Mouse (Mus musculus) splenic B cell, adult 2 months (primary cell): Measurements from ENCODE around the gene Abcc6.
"Not testable (repeated sequence)": the region's sequence is repeated elsewhere in the genome, so short reads cannot be mapped to it uniquely, and the experiment has no call there.

Experiments used
- DNase-seq: peaks from one replicate; pipeline ENCODE4 v3.0.0-alpha.2; 2011; ENCODE audit warnings: low read depth, low spot score
- H3K27me3 ChIP-seq: 2 replicates; pipeline ENCODE4 v1.6.1; 2012; ENCODE audit warnings: mild to moderate bottlenecking, low read length, moderate library complexity, mixed read lengths; ENCODE audit not compliant: control insufficient read depth, poor library complexity, insufficient read depth, severe bottlenecking
- H3K36me3 ChIP-seq: 2 replicates; pipeline ENCODE4 v1.6.1; 2012; ENCODE audit warnings: mild to moderate bottlenecking, low read length, moderate library complexity, mixed read lengths; ENCODE audit not compliant: control insufficient read depth, poor library complexity, insufficient read depth, severe bottlenecking

Gene Abcc6

GRCm38 (mm10) chr7:46002748-46003147 is 27.4 kb downstream of the Abcc6 start:
- Histone ChIP-seq H3K27me3 (no peaks in the 10 kb centered on the region), H3K36me3 (no peaks in the 10 kb centered on the region)
- DNase-seq = peak; percentile 18

DNA sequence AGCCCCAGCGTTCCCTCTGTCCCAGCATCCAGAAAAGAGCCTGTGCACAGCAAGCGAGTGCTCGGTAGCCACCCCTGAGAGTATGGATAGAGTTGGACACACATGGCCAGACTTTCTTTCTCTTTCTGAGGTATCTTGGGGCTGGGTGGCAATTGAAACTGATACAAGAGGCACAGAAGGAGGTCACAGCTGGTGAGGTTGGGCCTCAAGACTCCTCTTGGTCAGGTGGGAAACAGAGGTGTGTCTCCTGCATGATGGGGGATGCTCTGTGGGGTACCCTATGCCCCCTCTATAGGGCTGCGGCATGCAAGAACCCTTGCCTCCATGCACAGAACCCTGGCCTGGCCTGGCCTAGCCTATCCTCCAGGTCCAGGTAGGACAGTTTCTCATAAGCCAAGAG is 29.5 kb downstream of the Abcc6 start:
- H3K27me3 ChIP-seq = no peaks in the 10 kb centered on the region
- no peak for DNase-seq

DNA sequence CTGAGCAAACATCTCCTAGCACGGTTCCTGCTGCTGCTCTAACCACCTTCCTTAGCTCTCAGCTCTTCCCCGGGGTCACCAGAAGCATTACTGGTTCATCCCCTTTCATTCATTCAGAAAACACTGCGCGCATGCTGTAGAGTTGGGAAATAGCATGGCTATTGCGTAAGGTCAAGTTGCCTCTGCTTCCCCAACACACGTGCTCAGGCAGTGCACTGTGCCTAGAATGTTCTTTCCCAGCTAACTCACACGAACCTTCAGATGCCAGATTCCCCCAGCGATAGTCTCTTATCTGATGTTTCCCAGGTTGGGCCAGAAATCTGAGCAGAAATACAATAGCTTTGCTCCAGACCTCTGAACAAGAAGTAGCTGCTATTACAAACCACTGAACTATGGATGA is 37.6 kb downstream of the Abcc6 start:
- no peaks in the 10 kb centered on the region for H3K36me3 ChIP-seq
- H3K27me3 ChIP-seq = no peaks in the 10 kb centered on the region
- DNase-seq = no peak

More for the DNA sequence above, 29.5 kb downstream of the Abcc6 start:
- no peaks in the 10 kb centered on the region for H3K36me3 ChIP-seq

DNA sequence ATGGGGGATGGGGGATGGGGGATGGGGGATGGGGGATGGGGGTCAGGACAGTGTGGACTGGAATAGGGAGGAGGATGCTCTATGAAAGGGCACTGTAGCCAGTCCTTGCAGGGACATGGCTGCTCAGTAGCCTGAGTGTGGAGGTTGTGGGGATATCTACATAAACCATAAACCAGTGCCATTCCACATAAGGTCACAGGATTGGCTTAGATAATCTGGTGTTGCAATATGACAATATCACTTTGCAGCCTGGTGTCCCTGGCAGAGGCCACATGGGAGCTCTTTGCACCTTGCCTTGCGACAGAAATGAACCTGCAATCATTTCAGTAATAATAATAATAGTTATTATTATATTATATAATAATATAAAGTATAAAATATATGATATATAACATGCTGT is 41.8 kb downstream of the Abcc6 start:
- DNase-seq = no peak
- Histone ChIP-seq H3K36me3 (no peaks in the 10 kb centered on the region), H3K27me3 (no peaks in the 10 kb centered on the region)

DNA sequence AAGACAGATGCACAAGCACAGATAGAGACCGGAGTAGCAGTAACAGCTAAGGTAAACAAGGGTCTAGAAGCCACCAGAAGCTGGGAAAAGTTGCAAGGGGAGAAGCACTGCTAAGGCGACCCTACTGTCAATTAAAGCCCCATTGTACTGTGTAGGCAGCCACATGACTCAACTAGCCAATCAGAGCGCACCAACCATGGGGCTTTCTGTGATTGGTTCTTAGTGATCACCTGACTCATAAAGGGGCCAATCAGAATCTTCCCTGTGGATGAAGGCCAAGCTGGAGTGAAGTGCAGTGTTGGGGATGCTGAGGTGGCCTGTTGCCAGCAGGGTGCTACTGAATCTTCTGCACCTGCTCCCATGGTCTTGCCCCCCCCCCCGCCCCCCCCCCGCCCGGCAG is 43.2 kb downstream of the Abcc6 start:
- DNase-seq = no peak
- Histone ChIP-seq H3K36me3 (no peaks in the 10 kb centered on the region), H3K27me3 (no peaks in the 10 kb centered on the region)

DNA sequence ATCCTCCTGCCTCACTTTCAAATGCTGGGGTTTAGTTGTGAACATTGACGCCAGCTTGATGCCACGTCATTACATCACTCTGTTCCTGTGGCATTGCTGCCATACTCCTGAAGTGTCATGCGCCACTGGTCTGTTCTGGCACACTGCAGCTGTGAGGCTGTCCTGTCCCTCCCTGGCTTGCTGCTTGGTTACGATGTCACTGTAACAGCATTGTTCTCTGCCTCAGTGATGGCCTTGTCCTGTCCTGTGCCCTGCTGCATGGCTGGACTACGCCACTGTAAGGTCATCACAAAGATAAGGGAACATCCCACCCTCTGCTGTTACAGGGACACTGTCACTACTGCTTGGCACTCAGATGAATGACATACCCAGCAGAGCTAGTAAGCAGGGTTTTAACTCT is 48.5 kb downstream of the Abcc6 start:
- no peaks in the 10 kb centered on the region for H3K27me3 ChIP-seq
- no peak for DNase-seq

GRCm38 (mm10) chr7:45974512-45974911 is 55.6 kb downstream of the Abcc6 start:
- H3K27me3 ChIP-seq = no peaks in the 10 kb centered on the region
- H3K36me3 ChIP-seq = no peaks in the 10 kb centered on the region
- no peak for DNase-seq

More for the DNA sequence above, 48.5 kb downstream of the Abcc6 start:
- no peaks in the 10 kb centered on the region for H3K36me3 ChIP-seq

GRCm38 (mm10) chr7:45974103-45974502 is 56.0 kb downstream of the Abcc6 start:
- Histone ChIP-seq H3K36me3 (no peaks in the 10 kb centered on the region), H3K27me3 (no peaks in the 10 kb centered on the region)
- DNase-seq = no peak

GRCm38 (mm10) chr7:45973271-45973687 is 56.8 kb downstream of the Abcc6 start:
- no peaks in the 10 kb centered on the region for H3K36me3 ChIP-seq

DNA sequence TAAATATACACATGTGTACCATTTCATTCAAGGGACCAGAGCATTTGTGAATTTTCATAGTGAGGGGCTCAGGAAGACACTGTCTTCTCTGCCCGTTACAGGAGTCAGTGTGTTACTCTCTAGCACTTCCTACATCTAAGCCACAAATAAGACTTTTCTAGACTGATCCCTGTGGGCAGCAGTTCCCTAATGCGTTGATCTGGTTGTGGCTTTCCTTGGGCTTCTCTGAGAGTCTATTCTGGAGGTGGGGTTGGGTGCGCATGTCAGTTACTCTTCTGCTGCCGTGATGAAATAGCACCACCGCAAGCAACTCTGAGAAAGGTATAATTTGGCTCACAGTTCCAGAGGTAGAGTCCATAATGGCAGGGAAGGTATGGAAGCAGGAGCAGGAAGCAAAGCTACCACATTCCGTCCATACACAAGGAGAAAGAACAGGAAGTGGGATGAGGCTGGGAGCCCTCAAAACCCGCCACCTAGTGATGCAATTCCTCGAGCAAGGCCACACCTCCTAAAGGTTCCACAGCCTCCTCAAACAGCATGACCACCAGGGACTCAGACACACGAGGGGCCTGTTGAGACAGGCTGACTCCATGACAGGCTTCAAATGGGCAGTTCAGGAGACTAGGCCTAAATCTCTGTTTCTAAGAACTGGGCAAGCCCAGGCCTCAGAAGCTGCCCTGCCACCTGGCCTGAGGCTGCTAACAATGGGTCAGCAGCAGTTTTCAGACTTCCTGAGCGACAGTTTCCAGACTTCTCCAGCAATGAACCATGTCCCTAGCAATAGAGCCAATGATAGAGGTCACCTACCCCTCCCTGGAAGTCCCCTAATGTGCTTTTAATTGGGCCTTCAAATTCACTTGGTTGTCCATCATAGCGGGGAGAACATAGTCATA is 58.0 kb downstream of the Abcc6 start:
- Histone ChIP-seq H3K27me3 (no peaks in the 10 kb centered on the region), H3K36me3 (no peaks in the 10 kb centered on the region)
- DNase-seq = no peak

More at GRCm38 (mm10) chr7:45973271-45973687, 56.8 kb downstream of the Abcc6 start:
- no peaks in the 10 kb centered on the region for H3K27me3 ChIP-seq
- no peak for DNase-seq

- Histone ChIP-seq H3K27me3 (no peaks in the 10 kb centered on the region), H3K36me3 (no peaks in the 10 kb centered on the region)
- DNase-seq = no peak
Measured at GRCm38 (mm10) chr7:45956611-45957010, 73.5 kb downstream of the Abcc6 start.

GRCm38 (mm10) chr7:45949061-45949460 is 81.0 kb downstream of the Abcc6 start:
- H3K27me3 ChIP-seq = no peaks in the 10 kb centered on the region

GRCm38 (mm10) chr7:45943280-45943679 is 86.8 kb downstream of the Abcc6 start:
- H3K27me3 ChIP-seq, H3K36me3 ChIP-seq: not testable (repeated sequence)
- DNase-seq = peak; percentile 28

More at GRCm38 (mm10) chr7:45949061-45949460, 81.0 kb downstream of the Abcc6 start:
- no peaks in the 10 kb centered on the region for H3K36me3 ChIP-seq
- no peak for DNase-seq

DNA sequence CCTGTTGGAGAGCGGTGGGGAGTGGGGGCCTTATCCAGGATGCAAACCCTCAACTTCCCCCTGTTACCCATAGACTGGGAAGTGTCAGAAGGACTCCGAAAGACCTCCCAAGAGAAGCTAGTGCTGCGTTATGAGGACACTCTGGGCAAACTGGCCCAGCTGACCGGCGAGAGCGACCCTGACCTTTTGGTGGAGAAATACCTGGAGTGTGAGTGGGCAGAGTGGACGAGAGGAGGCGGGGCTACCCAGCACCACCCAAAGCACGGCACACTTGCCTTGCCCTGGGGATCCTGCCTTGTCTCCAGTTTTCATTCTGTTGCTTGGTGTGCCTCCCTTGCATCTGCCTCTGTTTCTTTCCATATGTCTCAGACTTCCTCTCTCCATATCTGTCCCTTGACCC is 88.1 kb downstream of the Abcc6 start:
- no peaks in the 10 kb centered on the region for H3K36me3 ChIP-seq
- no peak for DNase-seq
- no peaks in the 10 kb centered on the region for H3K27me3 ChIP-seq

GRCm38 (mm10) chr7:45939836-45940235 is 90.3 kb downstream of the Abcc6 start:
- no peak for DNase-seq
- Histone ChIP-seq H3K36me3 (no peaks in the 10 kb centered on the region), H3K27me3 (no peaks in the 10 kb centered on the region)
